Mouse (Mus musculus): ENCODE results near the gene Ccs.

GRCm38 (mm10) chr19:4802691-4803091, 36.4 kb downstream of the Ccs start:
- TF ChIP-seq CTCF (IDR thresholded peaks at IDR 0.05; ENCODE audit: insufficient read depth, low read length) (no peak), POLR2A (IDR thresholded peaks at IDR 0.05; ENCODE audit: borderline replicate concordance, extremely low read depth, low read depth, low read length) (no peak)

Data from lung, adult 2 months (tissue).